Mouse (Mus musculus) forebrain, embryonic 16.5 days (tissue): Measurements from ENCODE around the gene Mgst3. TPM values are rescaled to one million over a fixed set of nuclear protein-coding genes. Genes with fewer than 3 reads are reported as not detected.

Source experiments
- ATAC-seq: fragments of 200-750 bp; cut with Nextera tagmentation; 2 replicates; pipeline ENCODE4 v1.8.0; 2017; ENCODE audit warnings: mild to moderate bottlenecking, moderate library complexity
- H3K27ac ChIP-seq: fragments of 300-500 bp; sonication (generic); 2 replicates; pipeline ENCODE4 v1.5.1; 2014; ENCODE audit warnings: low read length, control low read depth
- H3K27me3 ChIP-seq: fragments of 300-500 bp; sonication (generic); replicated peaks from 2 replicates; pipeline ENCODE4 v1.6.1; 2014; ENCODE audit warnings: low read length; ENCODE audit not compliant: control insufficient read depth, insufficient read depth
- H3K36me3 ChIP-seq: fragments of 300-500 bp; sonication (generic); 2 replicates; pipeline ENCODE4 v1.6.1; 2014; ENCODE audit not compliant: control insufficient read depth, insufficient read depth
- H3K4me1 ChIP-seq: fragments of 300-500 bp; sonication (generic); replicated peaks from 2 replicates; pipeline ENCODE4 v1.6.1; 2014; ENCODE audit warnings: low read length; ENCODE audit not compliant: control insufficient read depth, insufficient read depth
- H3K4me2 ChIP-seq: fragments of 300-500 bp; sonication (generic); 2 replicates; pipeline ENCODE4 v1.6.1; 2014; ENCODE audit warnings: mild to moderate bottlenecking, low read length, control low read depth
- H3K4me3 ChIP-seq: fragments of 300-500 bp; sonication (generic); replicated peaks from 2 replicates; pipeline ENCODE4 v1.5.1; 2014; ENCODE audit warnings: mild to moderate bottlenecking, low read length, control low read depth
- H3K9ac ChIP-seq: fragments of 300-500 bp; sonication (generic); replicated peaks from 2 replicates; pipeline ENCODE4 v1.6.1; 2014; ENCODE audit warnings: low read depth, low read length, control low read depth
- H3K9me3 ChIP-seq: fragments of 300-500 bp; sonication (generic); 2 replicates; pipeline ENCODE4 v1.6.1; 2016; ENCODE audit warnings: low read length; ENCODE audit not compliant: control insufficient read depth
- WGBS: fragments of 180-500 bp; shearing (Covaris S2); extraction: QIAGEN DNeasy Blood & Tissue Kit; methylation state at CpG from one replicate; pipeline ENCODE4 v1.1.7; 2014; 5-methylcytosine and 5-hydroxymethylcytosine counted together
- polyA plus RNA-seq: library from polyadenylated mRNA; unstranded; fragments of >200 nt; fragmentation: Nextera tagmentation; extraction: Ambion mirVana; gene quantifications from 2 replicates; pipeline ENCODE4 v1.2.1, GENCODE M21; 2015

The Mgst3 gene
- 93.1 and 109 TPM in 2 replicates for polyA plus RNA-seq

DNA sequence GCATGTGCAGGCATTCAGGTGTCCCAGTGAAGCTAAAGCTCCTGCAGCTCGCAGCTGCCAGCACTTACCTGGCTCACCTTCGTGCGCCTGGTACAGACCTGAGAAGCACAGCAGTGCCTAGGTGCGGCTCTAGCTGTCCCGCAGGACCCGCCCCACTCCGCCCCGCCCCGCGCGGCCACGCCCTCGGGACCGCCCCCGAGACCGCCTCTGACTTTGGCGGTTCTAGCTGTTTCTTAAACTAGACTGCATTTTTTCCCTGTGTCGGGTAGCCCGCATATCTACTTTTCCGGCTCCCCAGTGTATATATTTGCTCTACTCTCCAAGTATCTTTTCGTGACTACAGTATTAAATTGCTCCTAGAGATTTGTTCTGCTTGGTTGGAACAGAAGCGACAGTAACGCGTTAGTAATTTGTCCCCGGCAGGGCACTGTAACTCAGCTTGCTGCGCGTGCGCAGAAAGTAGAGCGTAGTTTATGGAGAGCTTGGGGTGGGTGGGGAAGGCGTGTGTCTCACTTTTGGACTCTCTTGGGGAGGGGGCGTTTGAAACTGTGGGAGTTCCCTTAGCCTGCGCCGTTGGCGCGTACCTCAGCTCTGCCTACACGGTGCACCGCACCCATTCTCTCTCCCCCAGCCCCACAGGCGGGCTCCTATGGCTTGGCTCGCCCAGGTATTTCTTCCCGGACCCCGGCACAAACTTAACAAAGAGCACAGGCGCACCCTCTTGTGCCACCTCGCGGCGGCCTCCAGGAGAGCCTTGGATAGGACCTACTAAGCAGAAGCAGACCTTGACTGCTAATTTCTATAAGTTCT lies at the start of gene Mgst3:
Mgst3 (minus strand) TSS at position 159 of the 810 bp plus-strand sequence.
- under 1% methylated on average over 45 of the region's 45 CpGs for WGBS
- Histone ChIP-seq H3K27ac (peak within 1 kb of the TSS; percentile 81), H3K36me3 (no peaks in the 10 kb centered on the region), H3K4me1 (peaks cover 11% of the 10 kb centered on the region), H3K9me3 (no peaks in the 10 kb centered on the region), H3K4me2 (peak within 1 kb of the TSS; percentile 73), H3K9ac (peak within 1 kb of the TSS; percentile 72), H3K27me3 (peaks cover 3% of the 10 kb centered on the region), H3K4me3 (peak within 1 kb of the TSS; percentile 62)
- peak; percentile 95 for ATAC-seq

DNA sequence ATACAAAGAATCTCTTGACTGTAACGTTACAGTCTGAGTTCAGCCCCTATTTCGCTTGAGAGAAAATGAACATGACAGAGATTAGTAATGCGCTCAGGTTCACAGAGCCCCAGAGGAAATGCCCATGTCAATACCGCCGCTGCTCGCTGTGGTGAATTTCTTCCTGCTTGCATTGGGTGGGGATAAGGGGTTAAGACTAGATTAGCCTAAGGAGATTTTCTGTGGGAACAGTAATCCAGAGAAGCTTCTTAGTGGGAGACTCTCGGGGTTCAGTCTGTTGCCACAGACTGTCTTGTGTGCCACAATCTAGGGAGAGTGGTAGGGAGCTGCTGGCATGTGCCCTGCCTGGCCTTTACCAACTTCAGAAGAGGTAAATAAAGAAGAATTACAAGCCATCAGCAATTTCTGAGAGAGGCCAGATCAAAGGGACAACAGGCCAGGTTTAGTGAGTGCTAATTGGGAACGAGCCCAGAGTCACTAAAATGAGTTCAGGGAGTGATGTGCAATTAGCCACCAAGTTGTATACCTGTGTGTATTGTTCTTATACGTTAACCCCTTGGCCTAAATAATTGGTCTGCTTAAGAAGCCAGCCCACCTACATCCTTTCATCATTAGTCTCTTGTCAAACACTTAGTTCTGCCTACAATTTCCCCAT lies 44.7 kb upstream of the Mgst3 start:
- WGBS = 49% methylated on average over 9 of the region's 9 CpGs
- no peak overlapping the region for H3K4me3 ChIP-seq
- ATAC-seq = no peak

GRCm38 (mm10) chr1:167437091-167437490 lies 43.5 kb upstream of the Mgst3 start:
- ATAC-seq = no peak
- no peak overlapping the region for H3K4me2 ChIP-seq
- H3K4me1 ChIP-seq = no peaks in the 10 kb centered on the region
- H3K36me3 ChIP-seq = no peaks in the 10 kb centered on the region
- 63% methylated on average over 7 of the region's 7 CpGs for WGBS
- no peaks in the 10 kb centered on the region for H3K27me3 ChIP-seq
- no peak overlapping the region for H3K27ac ChIP-seq
- no peaks in the 10 kb centered on the region for H3K9me3 ChIP-seq
- H3K9ac ChIP-seq = no peak overlapping the region
- no peak overlapping the region for H3K4me3 ChIP-seq

More for the DNA sequence above, 44.7 kb upstream of the Mgst3 start:
- H3K27ac ChIP-seq = no peak overlapping the region
- no peaks in the 10 kb centered on the region for H3K36me3 ChIP-seq
- H3K9me3 ChIP-seq = no peaks in the 10 kb centered on the region
- no peak overlapping the region for H3K9ac ChIP-seq
- no peaks in the 10 kb centered on the region for H3K4me1 ChIP-seq
- no peaks in the 10 kb centered on the region for H3K27me3 ChIP-seq
- H3K4me2 ChIP-seq = no peak overlapping the region

- WGBS = 91% methylated on average over 7 of the region's 7 CpGs
- Histone ChIP-seq H3K36me3 (no peaks in the 10 kb centered on the region), H3K9ac (no peak overlapping the region), H3K27me3 (no peaks in the 10 kb centered on the region), H3K4me3 (no peak overlapping the region), H3K4me2 (no peak overlapping the region), H3K4me1 (peaks cover 1% of the 10 kb centered on the region; the same call in 1 of the 2 replicates), H3K27ac (no peak overlapping the region), H3K9me3 (no peaks in the 10 kb centered on the region)
- ATAC-seq = no peak
Observed at GRCm38 (mm10) chr1:167436186-167436975, 42.7 kb upstream of the Mgst3 start.

DNA sequence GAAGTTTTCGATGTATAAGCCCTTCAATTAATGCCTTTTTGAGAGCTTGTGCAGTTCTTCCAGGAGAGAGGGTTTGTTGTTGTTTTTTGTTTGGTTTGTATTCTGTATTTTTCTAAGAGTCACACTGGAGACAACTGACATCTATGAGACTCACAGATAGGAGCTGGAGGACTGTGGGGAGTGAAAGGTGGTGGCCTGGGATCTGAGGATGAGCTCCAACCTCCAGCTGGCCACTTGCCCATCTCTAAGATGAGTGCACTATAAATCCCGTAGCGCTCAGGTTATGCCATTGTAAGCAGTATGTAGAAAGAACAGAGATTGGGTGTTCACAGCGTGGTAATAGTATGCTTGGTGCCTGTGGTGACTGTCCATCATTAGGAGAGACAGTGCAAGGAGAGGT lies 41.3 kb upstream of the Mgst3 start:
- Histone ChIP-seq H3K4me3 (no peak overlapping the region), H3K4me1 (peaks cover 2% of the 10 kb centered on the region; the same call in 1 of the 2 replicates), H3K4me2 (no peak overlapping the region), H3K36me3 (no peaks in the 10 kb centered on the region), H3K27ac (no peak overlapping the region), H3K9me3 (no peaks in the 10 kb centered on the region), H3K27me3 (no peaks in the 10 kb centered on the region), H3K9ac (no peak overlapping the region)
- WGBS = 89% methylated on average over 4 of the region's 4 CpGs
- ATAC-seq = no peak

DNA sequence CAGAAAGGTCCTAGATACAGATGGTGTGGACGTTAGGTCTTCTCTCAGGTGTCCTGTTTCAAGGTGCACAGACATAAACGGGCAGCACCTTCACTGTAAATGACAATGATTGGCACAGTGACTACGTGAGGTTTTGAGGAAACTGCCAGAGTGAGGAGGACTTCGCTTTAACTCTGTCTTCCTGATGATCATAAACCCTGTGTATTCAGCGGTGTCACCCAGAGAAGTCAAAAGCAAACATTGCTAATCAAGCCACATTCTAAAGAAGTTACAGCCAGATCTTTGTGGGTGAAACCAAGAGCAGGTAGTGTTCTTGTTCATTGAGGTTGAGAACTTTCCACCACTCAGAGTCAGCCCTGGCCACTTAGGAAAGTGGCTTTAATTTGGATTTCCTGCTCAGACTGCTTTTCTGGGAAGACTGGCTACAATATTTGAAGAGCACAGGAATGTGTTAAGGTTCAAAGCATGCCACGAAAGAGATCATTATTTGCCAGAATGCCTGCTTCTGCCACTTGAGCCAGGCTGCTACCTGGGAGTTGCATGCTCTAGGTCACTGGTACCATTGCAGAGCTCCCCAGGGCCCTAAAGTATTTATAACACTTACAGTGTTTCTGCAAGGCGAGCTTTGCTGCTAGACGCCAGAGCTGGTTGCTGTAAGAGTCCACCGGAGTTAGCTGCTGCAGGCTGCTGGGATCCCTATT lies 37.5 kb upstream of the Mgst3 start:
- no peak for ATAC-seq
- Histone ChIP-seq H3K4me3 (no peak overlapping the region), H3K4me1 (peaks cover 2% of the 10 kb centered on the region; the same call in 1 of the 2 replicates), H3K36me3 (no peaks in the 10 kb centered on the region), H3K27ac (no peak overlapping the region), H3K9ac (no peak overlapping the region), H3K9me3 (no peaks in the 10 kb centered on the region), H3K27me3 (no peaks in the 10 kb centered on the region), H3K4me2 (no peak overlapping the region)
- 72% methylated on average over 9 of the region's 9 CpGs for WGBS

- Histone ChIP-seq H3K4me3 (no peak overlapping the region), H3K9ac (no peak overlapping the region), H3K27me3 (no peaks in the 10 kb centered on the region), H3K27ac (no peak overlapping the region), H3K4me2 (no peak overlapping the region), H3K9me3 (no peaks in the 10 kb centered on the region), H3K4me1 (peaks cover 2% of the 10 kb centered on the region; the same call in 1 of the 2 replicates), H3K36me3 (no peaks in the 10 kb centered on the region)
- 86% methylated on average over 7 of the region's 7 CpGs for WGBS
- ATAC-seq = no peak
Observed at GRCm38 (mm10) chr1:167426681-167427080, 33.0 kb upstream of the Mgst3 start.

- H3K4me1 ChIP-seq = no peaks in the 10 kb centered on the region
- ATAC-seq = no peak
- H3K9ac ChIP-seq = no peak overlapping the region
- no peaks in the 10 kb centered on the region for H3K9me3 ChIP-seq
- whole genome bisulfite sequencing = 88% methylated on average over 5 of the region's 5 CpGs
- H3K27ac ChIP-seq = no peak overlapping the region
- no peak overlapping the region for H3K4me3 ChIP-seq
- no peaks in the 10 kb centered on the region for H3K27me3 ChIP-seq
- no peaks in the 10 kb centered on the region for H3K36me3 ChIP-seq
- no peak overlapping the region for H3K4me2 ChIP-seq
Observed at GRCm38 (mm10) chr1:167425572-167425971, 31.9 kb upstream of the Mgst3 start.
